Mouse (Mus musculus): Measurements from ENCODE around the gene Gp1bb. TPM values are rescaled to one million over a fixed set of nuclear protein-coding genes. Genes with fewer than 3 reads are reported as not detected.

Gp1bb gene
- polyA plus RNA-seq, 1 experiment = 6.4 TPM

DNA sequence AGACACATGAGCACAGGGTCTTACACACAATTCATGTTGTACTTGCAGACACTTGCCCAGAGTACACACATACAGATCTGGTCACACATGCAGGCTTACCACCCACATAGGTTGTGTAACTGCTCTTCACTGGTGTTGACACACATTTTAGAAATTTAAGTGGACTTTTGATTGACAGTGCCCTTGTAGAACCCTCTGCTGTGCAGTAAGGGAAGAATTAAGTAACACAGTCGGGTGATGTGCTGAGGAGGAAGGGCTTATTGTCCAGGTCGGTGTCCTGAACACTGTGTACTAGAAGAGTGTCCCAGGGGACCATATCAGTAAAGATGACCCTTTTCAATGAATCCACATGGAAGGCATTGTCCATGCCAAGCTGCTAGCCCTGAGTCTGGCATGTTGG, 28.3 kb downstream of the Gp1bb start:
- no peak for TF ChIP-seq MAX (IDR thresholded peaks at IDR 0.05)
- no peak for TF ChIP-seq FOSL1 (IDR thresholded peaks at IDR 0.05; ENCODE audit: insufficient read depth, low read length, poor library complexity, severe bottlenecking)
- TF ChIP-seq CTCF (IDR thresholded peaks at IDR 0.05; ENCODE audit: control insufficient read depth, insufficient read depth, insufficient read length) = no peak
- no peak for TF ChIP-seq MYOD1 (IDR thresholded peaks at IDR 0.05; ENCODE audit: control insufficient read depth, insufficient read length, low read depth)
- no peak overlapping the region for H3K4me3 ChIP-seq (ENCODE audit: insufficient read depth, poor library complexity, severe bottlenecking)
- no peaks in the 10 kb centered on the region for H3K79me3 ChIP-seq (ENCODE audit: low read depth)
- no peaks in the 10 kb centered on the region for H3K36me3 ChIP-seq (ENCODE audit: control insufficient read depth, insufficient read depth)
- no peaks in the 10 kb centered on the region for H3K27me3 ChIP-seq (ENCODE audit: control insufficient read depth, insufficient read depth, insufficient read length)
- no peaks in the 10 kb centered on the region for H3K79me2 ChIP-seq (ENCODE audit: control insufficient read depth, insufficient read depth)
- H3ac ChIP-seq (ENCODE audit: control insufficient read depth, insufficient read length, low read depth) = no peak overlapping the region

DNA sequence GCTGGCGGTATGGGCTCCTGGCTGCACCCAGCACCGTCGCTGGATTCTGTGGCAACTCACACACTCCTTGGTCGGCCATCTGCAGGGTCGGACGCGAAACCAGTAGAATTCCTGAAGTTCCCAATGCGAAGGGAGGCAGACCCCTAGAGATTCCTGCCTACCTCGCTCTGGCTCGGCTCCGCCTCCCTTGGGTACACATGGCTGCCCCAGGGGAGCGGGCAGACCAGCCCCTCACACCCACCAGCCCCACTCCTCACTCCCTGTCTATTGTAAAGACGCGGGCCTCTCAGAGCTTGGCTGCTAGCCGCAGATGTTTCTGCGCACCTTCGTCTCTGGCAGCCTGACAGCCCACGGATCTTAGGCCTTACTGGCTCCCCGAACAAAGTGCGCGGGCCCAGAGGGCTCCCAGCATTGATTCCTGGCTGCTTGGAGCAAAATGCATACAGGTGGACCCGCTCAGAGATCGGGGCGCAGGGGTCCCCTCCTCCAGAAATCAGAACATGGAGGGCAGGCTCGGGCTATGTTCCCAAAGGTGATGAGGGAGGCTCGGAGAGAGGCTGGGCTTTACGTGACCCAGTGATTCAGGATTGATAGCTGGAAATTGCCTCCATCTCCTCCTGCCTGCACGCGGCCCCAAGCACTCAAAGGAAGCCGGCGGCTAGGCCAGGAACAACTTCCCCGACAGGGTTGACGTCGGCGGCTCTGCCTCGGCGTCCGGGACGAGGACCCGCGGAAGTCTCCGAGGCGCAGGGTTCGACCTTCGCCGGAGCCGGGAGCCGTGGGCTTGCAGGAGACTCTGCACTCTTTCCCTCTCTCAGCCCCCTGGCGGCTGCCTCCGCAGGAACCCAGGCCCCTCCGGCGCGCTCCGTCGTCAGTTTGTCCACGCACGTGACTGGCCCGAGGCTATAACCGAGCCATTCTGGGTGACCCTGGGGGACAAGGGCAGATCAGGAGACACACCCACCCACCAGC, 30.9 kb downstream of the Gp1bb start:
- TF ChIP-seq FOSL1 (IDR thresholded peaks at IDR 0.05; ENCODE audit: insufficient read depth, low read length, poor library complexity, severe bottlenecking) (no peak), MYOG (IDR thresholded peaks at IDR 0.05; ENCODE audit: control insufficient read depth, extremely low read depth, insufficient read length) (no peak), CEBPB (IDR thresholded peaks at IDR 0.05; ENCODE audit: low read depth) (no peak), MYOD1 (IDR thresholded peaks at IDR 0.05; ENCODE audit: control insufficient read depth, insufficient read length, low read depth) (no peak), CTCF (IDR thresholded peaks at IDR 0.05; ENCODE audit: control insufficient read depth, insufficient read depth, insufficient read length) (no peak), MAX (IDR thresholded peaks at IDR 0.05) (no peak), USF1 (IDR thresholded peaks at IDR 0.05; ENCODE audit: low read depth) (no peak)
- no peaks in the 10 kb centered on the region for H3K36me3 ChIP-seq (ENCODE audit: control insufficient read depth, insufficient read depth)
- H3K27me3 ChIP-seq (ENCODE audit: control insufficient read depth, insufficient read depth, insufficient read length) = no peaks in the 10 kb centered on the region
- H3ac ChIP-seq (ENCODE audit: control insufficient read depth, insufficient read length, low read depth) = no peak overlapping the region
- H3K79me2 ChIP-seq (ENCODE audit: control insufficient read depth, insufficient read depth) = no peaks in the 10 kb centered on the region
- H3K79me3 ChIP-seq (ENCODE audit: low read depth) = no peaks in the 10 kb centered on the region
- no peak overlapping the region for H3K4me3 ChIP-seq (ENCODE audit: insufficient read depth, poor library complexity, severe bottlenecking)

DNA sequence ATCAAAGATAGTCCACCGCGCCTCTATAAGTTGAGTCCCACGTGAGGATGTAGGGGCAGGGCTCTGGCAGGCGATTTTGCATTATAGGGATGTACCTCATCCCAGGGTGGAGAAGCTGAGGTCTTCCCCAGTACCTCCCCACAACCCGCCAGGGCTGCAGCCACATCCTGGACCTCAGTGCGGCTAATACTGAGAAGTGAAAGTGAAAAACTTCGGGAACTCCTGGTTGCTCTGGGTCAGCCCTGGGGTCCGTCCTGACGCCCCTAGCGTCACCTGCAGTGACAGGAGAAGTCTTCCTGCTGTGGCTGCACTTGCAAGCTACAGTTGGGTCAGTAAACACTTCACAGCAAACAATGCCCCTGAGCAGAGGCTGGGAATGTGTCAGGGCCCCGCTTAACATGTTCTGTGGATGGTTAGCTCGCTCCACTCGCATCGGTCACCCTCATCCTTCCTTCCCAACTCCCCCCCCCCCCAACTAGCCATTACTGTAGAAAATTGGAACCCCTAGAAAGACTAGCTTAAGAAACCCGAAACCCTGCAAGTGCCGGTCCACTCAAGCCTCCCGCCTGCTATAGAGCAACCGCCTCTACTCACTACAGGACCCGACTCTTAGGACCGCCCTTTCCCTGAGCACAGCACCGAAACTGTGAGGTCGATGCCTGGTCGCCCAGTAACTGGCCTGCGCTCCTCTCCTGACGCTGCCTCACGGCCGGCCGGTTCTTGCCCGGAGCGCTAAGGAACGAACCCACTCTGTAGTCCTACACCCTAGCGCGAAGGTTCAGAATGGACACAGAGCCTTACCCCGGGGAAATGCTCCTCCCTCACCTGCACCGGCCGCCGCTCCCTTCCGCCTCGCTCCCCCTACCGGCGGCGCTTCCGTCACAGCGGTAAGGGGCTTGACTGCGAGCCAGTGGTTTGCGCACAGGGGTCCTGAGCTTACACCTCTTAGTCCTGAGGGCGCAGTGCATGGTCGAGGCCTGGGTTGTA, 32.1 kb downstream of the Gp1bb start, which contains the start of gene Tbx1:
TSS of gene Tbx1 (minus strand) at position 868 of the 987 bp plus-strand sequence.
- Histone ChIP-seq H3K4me3 (ENCODE audit: insufficient read depth, poor library complexity, severe bottlenecking) (no peak within 1 kb of the TSS), H3K27me3 (ENCODE audit: control insufficient read depth, insufficient read depth, insufficient read length) (no peaks in the 10 kb centered on the region), H3K36me3 (ENCODE audit: control insufficient read depth, insufficient read depth) (no peaks in the 10 kb centered on the region), H3ac (ENCODE audit: control insufficient read depth, insufficient read length, low read depth) (no peak within 1 kb of the TSS), H3K79me2 (ENCODE audit: control insufficient read depth, insufficient read depth) (peaks cover 10% of the 10 kb centered on the region), H3K79me3 (ENCODE audit: low read depth) (no peaks in the 10 kb centered on the region)
- no peak for TF ChIP-seq CTCF (IDR thresholded peaks at IDR 0.05; ENCODE audit: control insufficient read depth, insufficient read depth, insufficient read length)
- no peak for TF ChIP-seq FOSL1 (IDR thresholded peaks at IDR 0.05; ENCODE audit: insufficient read depth, low read length, poor library complexity, severe bottlenecking)
- TF ChIP-seq USF1 (IDR thresholded peaks at IDR 0.05; ENCODE audit: low read depth) = no peak
- TF ChIP-seq MYOG (IDR thresholded peaks at IDR 0.05; ENCODE audit: control insufficient read depth, extremely low read depth, insufficient read length) = no peak
- TF ChIP-seq CEBPB (IDR thresholded peaks at IDR 0.05; ENCODE audit: low read depth) = no peak
- TF ChIP-seq MAX (IDR thresholded peaks at IDR 0.05) = no peak

DNA sequence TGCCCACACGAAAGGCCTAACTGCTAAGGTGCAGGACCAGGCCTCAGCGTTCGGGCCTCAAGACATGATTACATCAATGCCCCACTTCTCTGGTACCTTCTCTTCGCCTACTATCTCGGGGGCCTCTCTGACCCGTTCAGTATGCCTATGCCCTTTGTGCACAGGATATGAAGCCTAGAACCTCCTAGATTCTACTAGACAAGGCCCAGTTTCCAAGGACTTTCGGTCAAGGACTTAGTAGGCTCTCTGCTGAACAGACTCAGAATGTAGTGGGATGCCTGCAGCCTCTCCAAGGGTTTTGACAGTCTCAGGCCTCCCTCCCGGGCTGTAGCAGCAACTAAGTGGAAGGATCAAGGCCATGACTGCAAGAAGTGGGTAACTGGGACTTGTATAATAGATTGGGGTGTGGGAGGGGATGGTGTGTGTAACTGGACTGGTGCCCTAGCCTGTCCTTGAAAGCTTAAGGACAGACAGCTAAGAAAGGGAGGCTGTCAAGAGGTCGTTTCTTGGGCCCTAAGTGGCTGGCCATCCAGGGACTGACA, 33.1 kb downstream of the Gp1bb start:
- no peaks in the 10 kb centered on the region for H3K27me3 ChIP-seq (ENCODE audit: control insufficient read depth, insufficient read depth, insufficient read length)

DNA sequence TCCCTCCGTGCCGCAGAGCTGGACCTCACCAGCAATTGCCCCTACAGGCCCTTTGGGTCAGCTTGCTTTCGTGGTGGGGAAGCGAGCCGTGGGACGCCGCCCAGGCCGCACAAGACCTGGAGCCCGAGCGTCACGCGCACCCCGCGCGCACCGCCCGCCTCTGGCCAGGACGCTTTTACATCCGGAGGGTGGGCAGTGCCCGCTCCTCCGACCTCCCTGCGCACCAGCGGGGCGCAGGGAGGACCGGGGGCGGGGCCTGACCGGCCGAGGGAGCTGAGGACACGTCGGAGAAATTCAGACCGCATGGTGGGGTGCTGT, 33.5 kb downstream of the Gp1bb start:
- Histone ChIP-seq H3K36me3 (ENCODE audit: control insufficient read depth, insufficient read depth) (peaks cover 3% of the 10 kb centered on the region), H3K79me3 (ENCODE audit: low read depth) (peaks cover 2% of the 10 kb centered on the region), H3K27me3 (ENCODE audit: control insufficient read depth, insufficient read depth, insufficient read length) (no peaks in the 10 kb centered on the region), H3ac (ENCODE audit: control insufficient read depth, insufficient read length, low read depth) (no peak overlapping the region), H3K4me3 (ENCODE audit: insufficient read depth, poor library complexity, severe bottlenecking) (no peak overlapping the region), H3K79me2 (ENCODE audit: control insufficient read depth, insufficient read depth) (peaks cover 18% of the 10 kb centered on the region)
- TF ChIP-seq FOSL1 (IDR thresholded peaks at IDR 0.05; ENCODE audit: insufficient read depth, low read length, poor library complexity, severe bottlenecking) (no peak), MYOG (IDR thresholded peaks at IDR 0.05; ENCODE audit: control insufficient read depth, extremely low read depth, insufficient read length) (no peak), CTCF (IDR thresholded peaks at IDR 0.05; ENCODE audit: control insufficient read depth, insufficient read depth, insufficient read length) (no peak), CEBPB (IDR thresholded peaks at IDR 0.05; ENCODE audit: low read depth) (no peak), MYOD1 (IDR thresholded peaks at IDR 0.05; ENCODE audit: control insufficient read depth, insufficient read length, low read depth) (no peak), USF1 (IDR thresholded peaks at IDR 0.05; ENCODE audit: low read depth) (no peak)

More for the DNA sequence above, 33.1 kb downstream of the Gp1bb start:
- H3K79me3 ChIP-seq (ENCODE audit: low read depth) = peaks cover 2% of the 10 kb centered on the region
- H3K79me2 ChIP-seq (ENCODE audit: control insufficient read depth, insufficient read depth) = peaks cover 18% of the 10 kb centered on the region
- no peak for TF ChIP-seq CTCF (IDR thresholded peaks at IDR 0.05; ENCODE audit: control insufficient read depth, insufficient read depth, insufficient read length)
- no peak for TF ChIP-seq MYOG (IDR thresholded peaks at IDR 0.05; ENCODE audit: control insufficient read depth, extremely low read depth, insufficient read length)
- TF ChIP-seq MAX (IDR thresholded peaks at IDR 0.05) = no peak
- TF ChIP-seq CEBPB (IDR thresholded peaks at IDR 0.05; ENCODE audit: low read depth) = no peak
- TF ChIP-seq USF1 (IDR thresholded peaks at IDR 0.05; ENCODE audit: low read depth) = no peak
- no peaks in the 10 kb centered on the region for H3K36me3 ChIP-seq (ENCODE audit: control insufficient read depth, insufficient read depth)
- H3K4me3 ChIP-seq (ENCODE audit: insufficient read depth, poor library complexity, severe bottlenecking) = no peak overlapping the region
- no peak overlapping the region for H3ac ChIP-seq (ENCODE audit: control insufficient read depth, insufficient read length, low read depth)

Measured in C2C12 (cell line).